Mouse (Mus musculus) megakaryocyte-erythroid progenitor cell, adult 5-6 weeks (primary cell): ENCODE measurements around the gene Ube2a. TPM values are rescaled to one million over a fixed set of nuclear protein-coding genes. Genes with fewer than 3 reads are reported as not detected.

Source experiments
- ATAC-seq: replicated peaks from 2 replicates; pipeline ENCODE4 v1.8.0; 2016; ENCODE audit warnings: mild to moderate bottlenecking, inconsistent platforms; ENCODE audit not compliant: severe bottlenecking, poor library complexity, low FRiP score, low TSS enrichment
- total RNA-seq, 2 experiments: library from RNA; stranded (forward) in 1 of 2; stranded (reverse) in 1 of 2; fragments of 200-1000, 215-1000 nt in 1 of 2; fragments of >200 nt in 1 of 2; fragmentation: Nextera tagmentation in 1 of 2; gene quantifications; 2 replicates each; pipeline ENCODE4 v1.2.3; 2014 to 2017

Gene Ube2a
- total RNA-seq (2014; fragmentation: Nextera tagmentation) (65.0 and 68.2 TPM in 2 replicates), total RNA-seq (2017) (7.4 and 19.6 TPM in 2 replicates)

DNA sequence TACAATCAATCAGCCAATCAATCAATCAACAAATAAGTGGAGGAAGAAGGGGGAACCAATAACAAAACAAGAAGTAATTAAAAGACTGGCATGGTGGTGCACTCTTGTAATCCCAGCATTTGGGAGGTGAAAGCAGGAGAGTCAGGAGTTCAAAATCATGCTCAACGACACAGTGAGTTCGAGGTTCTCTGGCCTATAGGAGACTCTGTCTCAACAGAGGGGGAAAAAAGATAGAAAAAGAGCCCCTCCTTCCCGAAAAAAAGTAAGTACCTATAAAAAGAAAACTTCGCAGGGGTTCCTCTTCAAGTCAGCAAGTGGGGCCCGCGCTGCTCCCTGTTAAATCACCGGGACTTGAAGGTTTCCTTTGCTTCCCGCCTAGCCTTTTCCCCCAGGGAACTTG lies at the start of gene Ube2a, which contains the start of gene C330007P06Rik:
TSS of gene Ube2a (plus strand) at position 136 of the 400 bp plus-strand sequence.
TSS of gene C330007P06Rik (minus strand) at position 347 of the 400 bp plus-strand sequence.
- ATAC-seq, result peak; percentile 71

- no peak for ATAC-seq
Observed at GRCm38 (mm10) chrX:36823932-36824711, 49.6 kb upstream of the Ube2a start.

- ATAC-seq, result no peak
Observed at GRCm38 (mm10) chrX:36825032-36825431, 48.7 kb upstream of the Ube2a start.

GRCm38 (mm10) chrX:36826873-36827272 lies 46.8 kb upstream of the Ube2a start:
- no peak for ATAC-seq

GRCm38 (mm10) chrX:36830271-36830670 lies 43.4 kb upstream of the Ube2a start:
- ATAC-seq, result 0 out of 2 replicates have a peak, but pooled peaks have one; percentile 50

- ATAC-seq, result no peak
Observed at GRCm38 (mm10) chrX:36831632-36832031, 42.1 kb upstream of the Ube2a start.

DNA sequence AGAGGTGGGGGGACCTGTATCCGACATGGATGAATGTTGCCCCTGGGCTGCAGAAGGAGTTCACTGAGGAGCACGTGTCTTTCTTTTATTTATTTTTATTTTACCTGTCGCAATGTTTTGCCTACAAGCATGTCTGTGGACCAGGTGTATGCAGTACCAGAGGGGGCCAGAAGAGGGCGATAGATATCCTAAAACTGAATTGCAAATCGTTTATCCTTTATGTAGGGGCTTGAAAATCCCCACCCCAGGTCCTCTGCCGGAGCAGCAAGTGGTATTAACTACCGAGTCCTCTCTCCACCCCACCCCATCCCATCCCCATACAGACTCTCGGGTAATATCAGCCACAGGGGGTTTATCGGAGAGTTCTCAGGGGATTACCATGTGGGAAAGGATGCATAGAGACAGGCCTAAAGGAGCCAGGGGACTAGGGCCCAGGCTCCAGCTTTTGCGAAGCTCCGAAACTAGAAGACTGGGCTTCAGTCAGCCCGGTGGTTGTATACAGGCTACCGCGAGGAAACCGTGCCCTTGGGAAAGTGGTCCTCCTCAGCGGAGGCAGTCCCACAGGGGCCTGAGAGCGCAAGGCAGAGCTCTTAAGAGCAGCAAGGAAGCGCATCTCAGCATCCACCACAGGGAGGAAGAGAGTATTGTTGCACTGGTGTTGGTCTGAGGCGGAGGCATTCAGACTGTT lies 40.2 kb upstream of the Ube2a start:
- peak; percentile 52; the same call in 1 of the 2 replicates for ATAC-seq

GRCm38 (mm10) chrX:36837069-36837676 lies 36.5 kb upstream of the Ube2a start:
- no peak for ATAC-seq

GRCm38 (mm10) chrX:36839391-36839790 lies 34.3 kb upstream of the Ube2a start:
- no peak for ATAC-seq

DNA sequence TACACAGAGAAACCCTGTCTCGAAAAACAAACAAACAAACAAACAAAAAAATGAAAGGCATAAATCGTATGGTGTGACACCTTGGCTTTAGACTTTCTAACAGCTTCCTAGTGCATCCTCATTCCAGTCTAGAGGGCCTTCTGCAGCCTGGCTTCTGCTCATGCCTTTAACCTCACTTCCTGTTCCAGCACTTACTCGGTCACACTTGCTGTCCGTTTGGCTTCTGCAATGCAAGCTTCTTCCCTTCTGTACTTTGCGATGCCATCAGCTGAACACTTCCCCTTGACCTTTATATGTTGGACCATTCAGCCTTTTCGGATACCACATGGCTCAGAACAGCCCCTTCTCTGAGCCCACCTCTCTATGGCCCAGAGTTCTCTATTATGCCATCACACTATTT lies 32.0 kb upstream of the Ube2a start:
- no peak for ATAC-seq

- no peak for ATAC-seq
Observed at GRCm38 (mm10) chrX:36843346-36843990, 30.2 kb upstream of the Ube2a start.

GRCm38 (mm10) chrX:36847152-36847551 lies 26.5 kb upstream of the Ube2a start:
- no peak for ATAC-seq

GRCm38 (mm10) chrX:36852631-36853030 lies 21.1 kb upstream of the Ube2a start:
- ATAC-seq, result no peak

DNA sequence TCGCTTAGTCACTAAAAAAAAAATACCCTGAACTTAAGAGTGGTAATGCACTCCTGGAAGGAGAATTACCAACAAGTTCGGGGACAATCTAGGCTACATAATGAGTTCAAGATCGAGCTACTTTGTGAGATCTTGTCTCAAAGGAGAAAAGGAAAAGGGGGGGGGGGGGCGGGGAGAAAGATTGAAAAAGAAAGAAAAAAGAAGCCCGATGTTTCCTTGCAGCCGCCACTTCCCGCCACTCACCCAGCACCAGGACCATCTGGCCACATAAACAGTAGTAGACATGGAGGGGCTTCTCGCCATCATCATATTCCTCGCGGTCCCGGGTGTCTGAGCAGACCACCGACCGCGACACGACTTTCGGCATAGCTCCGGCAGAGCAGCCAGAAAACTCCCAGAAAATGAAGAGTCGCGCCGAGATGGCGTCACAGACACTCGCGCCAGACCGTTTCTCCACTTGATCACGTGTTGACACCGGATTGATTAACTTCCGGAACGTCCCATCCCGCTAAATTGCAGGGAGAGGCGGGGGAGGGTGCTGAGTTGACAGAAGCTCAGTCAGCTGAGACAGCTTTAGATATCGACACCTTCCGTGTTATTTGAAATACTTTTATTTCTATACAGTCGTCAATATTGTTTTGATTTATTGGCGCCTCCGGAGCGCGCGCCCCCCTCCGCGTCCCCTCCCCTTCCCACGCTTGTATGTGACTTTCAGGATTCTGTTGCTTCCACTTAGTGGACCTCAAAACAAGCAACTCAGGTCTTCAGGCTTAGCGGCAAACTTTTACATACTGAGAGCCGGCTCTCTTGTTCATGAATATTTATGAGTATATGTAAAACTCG lies 9.7 kb upstream of the Ube2a start:
- ATAC-seq, result peak; percentile 98

DNA sequence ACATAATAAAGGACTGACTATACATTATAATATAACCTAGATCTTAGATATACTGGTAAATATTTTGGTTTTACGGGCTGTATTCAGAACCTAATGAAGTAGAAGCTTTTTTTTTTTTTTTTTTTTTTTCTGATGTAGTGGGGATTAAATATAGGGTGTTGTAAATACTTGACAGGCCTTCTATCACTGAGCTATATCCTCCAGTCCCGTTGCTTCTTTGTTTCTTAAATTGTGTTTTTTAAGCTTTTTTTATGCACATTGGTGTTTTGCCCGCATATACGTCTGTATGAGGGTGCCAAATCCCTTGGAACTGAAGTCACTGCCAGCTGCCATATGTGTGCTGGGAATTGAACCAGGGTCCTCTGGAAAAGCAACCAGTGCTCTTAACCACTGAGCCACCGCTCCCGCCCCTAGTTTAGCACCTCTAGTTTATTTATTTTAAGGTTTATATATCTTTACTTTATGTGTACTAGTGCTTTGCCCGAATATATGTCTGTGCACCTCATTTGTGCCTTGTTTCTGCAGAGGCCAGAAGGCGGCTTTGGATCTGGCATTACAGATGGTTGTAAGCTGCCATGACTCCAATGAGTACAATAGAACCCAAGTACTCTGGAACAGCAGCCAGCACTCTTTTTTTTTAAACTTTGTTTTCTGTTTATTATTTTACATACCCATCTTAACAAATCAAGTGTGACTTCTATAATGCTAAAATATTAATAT lies 8.9 kb upstream of the Ube2a start:
- no peak for ATAC-seq

- no peak for ATAC-seq
Observed at GRCm38 (mm10) chrX:36870372-36870771, 3.3 kb upstream of the Ube2a start.

DNA sequence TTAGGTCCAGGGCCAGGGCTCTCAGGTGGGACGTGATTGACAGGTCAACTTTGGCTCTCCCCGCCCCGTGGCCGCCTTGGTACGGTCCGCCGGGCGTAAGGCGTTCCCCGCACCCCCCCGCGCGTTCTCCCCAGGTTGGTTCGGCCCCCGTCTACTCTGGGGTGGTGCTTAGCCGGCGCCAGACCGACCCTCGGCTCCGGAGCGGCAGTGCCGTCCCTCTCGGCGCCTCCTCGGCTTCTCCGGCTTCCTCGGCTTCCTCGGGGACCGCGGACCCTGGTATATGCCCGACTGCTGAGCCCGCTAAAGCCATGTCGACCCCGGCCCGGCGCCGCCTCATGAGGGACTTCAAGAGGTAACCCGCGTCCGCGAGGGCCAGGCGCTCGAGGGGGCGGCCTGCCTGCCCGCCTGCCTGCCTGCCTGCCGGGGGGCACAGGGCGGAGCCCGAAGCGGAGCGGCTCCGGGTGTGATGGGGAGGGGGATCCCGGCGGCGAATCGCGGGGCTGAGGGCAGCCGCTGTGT lies 537 bp downstream of the Ube2a start:
- ATAC-seq, result peak; percentile 95

- ATAC-seq, result peak; percentile 7; the same call in 1 of the 2 replicates
Observed at GRCm38 (mm10) chrX:36874704-36875128, 1.0 kb downstream of the Ube2a start.
